Mouse (Mus musculus) midbrain, embryonic 11.5 days (tissue): ENCODE measurements around the gene Sar1a. TPM values are rescaled to one million over a fixed set of nuclear protein-coding genes. Genes with fewer than 3 reads are reported as not detected.

Experiments
- ATAC-seq: fragments of 200-750 bp; cut with Nextera tagmentation; 2 replicates; pipeline ENCODE4 v1.8.0; 2017; ENCODE audit warnings: moderate TSS enrichment, moderate library complexity; ENCODE audit not compliant: low FRiP score
- DNase-seq: peaks from one replicate; pipeline ENCODE4 v3.0.0; 2015; ENCODE audit warnings: low spot score; ENCODE audit errors: missing footprints
- H3K27ac ChIP-seq: fragments of 300-500 bp; sonication (generic); 2 replicates; pipeline ENCODE4 v1.5.1; 2014; ENCODE audit warnings: low read depth, low read length
- H3K27me3 ChIP-seq: fragments of 300-500 bp; sonication (generic); 2 replicates; pipeline ENCODE4 v1.6.1; 2014; ENCODE audit warnings: mild to moderate bottlenecking, low read length, moderate library complexity, mixed read lengths; ENCODE audit not compliant: control insufficient read depth, insufficient read depth
- H3K36me3 ChIP-seq: fragments of 300-500 bp; sonication (generic); 2 replicates; pipeline ENCODE4 v1.6.1; 2014; ENCODE audit warnings: mild to moderate bottlenecking, low read length, moderate library complexity, mixed read lengths; ENCODE audit not compliant: control insufficient read depth, insufficient read depth
- H3K4me1 ChIP-seq: fragments of 300-500 bp; sonication (generic); 2 replicates; pipeline ENCODE4 v1.6.1; 2014; ENCODE audit warnings: low read length; ENCODE audit not compliant: control insufficient read depth, insufficient read depth
- H3K4me2 ChIP-seq: fragments of 300-500 bp; sonication (generic); 2 replicates; pipeline ENCODE4 v1.6.1; 2014; ENCODE audit warnings: mild to moderate bottlenecking, moderate library complexity
- H3K4me3 ChIP-seq: fragments of 300-500 bp; sonication (generic); 2 replicates; pipeline ENCODE4 v1.5.1; 2014; ENCODE audit warnings: low read depth, low read length
- H3K9ac ChIP-seq: fragments of 300-500 bp; sonication (generic); 2 replicates; pipeline ENCODE4 v1.6.1; 2014; ENCODE audit warnings: low read length
- H3K9me3 ChIP-seq: fragments of 300-500 bp; sonication (generic); 2 replicates; pipeline ENCODE4 v1.6.1; 2016; ENCODE audit warnings: low read length; ENCODE audit not compliant: control insufficient read depth
- WGBS: fragments of 180-500 bp; shearing (Covaris S2); extraction: QIAGEN DNeasy Blood & Tissue Kit; methylation state at CpG from one replicate; pipeline ENCODE4 v1.1.7; 2014; 5-methylcytosine and 5-hydroxymethylcytosine counted together
- polyA plus RNA-seq: library from polyadenylated mRNA; unstranded; fragments of >200 nt; fragmentation: Nextera tagmentation; extraction: Ambion mirVana; gene quantifications from 2 replicates; pipeline ENCODE4 v1.2.1, GENCODE M21; 2014

Sar1a gene
- polyA plus RNA-seq, 1 experiment from 2014 or later, result 245 TPM

DNA sequence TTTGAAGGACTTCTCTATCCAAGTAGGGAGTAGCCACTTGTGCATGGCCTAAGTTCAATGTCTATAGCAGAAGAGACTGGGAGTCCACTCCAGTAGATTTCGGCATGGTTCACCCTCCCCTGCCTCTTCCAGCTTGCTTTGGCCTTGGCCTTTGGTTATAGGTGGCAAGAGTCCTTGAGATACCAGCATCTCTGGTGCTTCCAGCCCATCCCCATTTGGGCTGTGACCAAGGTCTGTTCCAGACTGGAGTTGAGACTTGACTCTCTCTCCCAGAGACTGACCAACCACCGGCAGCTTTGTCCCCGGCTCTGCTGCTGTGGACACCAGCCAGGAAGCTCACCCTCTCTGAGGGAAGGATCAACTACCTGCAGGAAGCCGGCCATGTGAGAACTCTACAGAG lies 58.0 kb downstream of the Sar1a start:
- no peaks in the 10 kb centered on the region for H3K4me1 ChIP-seq
- no peak overlapping the region for H3K4me2 ChIP-seq
- ATAC-seq, result no peak
- peaks cover 26% of the 10 kb centered on the region for H3K36me3 ChIP-seq
- DNase-seq, result no peak
- no peaks in the 10 kb centered on the region for H3K27me3 ChIP-seq
- WGBS, result 91% methylated on average over 4 of the region's 4 CpGs
- no peak overlapping the region for H3K27ac ChIP-seq
- H3K9me3 ChIP-seq, result no peaks in the 10 kb centered on the region
- H3K4me3 ChIP-seq, result no peak overlapping the region
- H3K9ac ChIP-seq, result no peak overlapping the region

DNA sequence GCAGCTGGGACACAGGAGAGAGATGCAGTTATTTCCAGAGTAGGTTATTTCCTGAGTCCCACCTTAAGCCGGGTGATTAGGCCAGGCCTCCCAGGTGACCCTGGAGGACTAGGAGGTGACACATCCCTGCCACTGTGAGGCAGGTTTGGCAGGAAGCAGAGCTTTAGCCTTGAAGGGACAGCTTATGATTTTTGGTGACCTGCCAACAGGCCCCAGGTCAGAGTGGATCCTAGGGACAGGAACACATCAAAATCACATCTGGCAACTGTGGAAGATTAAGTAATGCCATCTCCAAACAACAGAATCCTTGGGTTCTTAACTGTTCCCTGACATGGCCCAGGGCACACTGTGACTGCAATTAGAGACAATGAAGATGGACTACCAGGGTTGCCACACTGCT lies 61.2 kb downstream of the Sar1a start:
- Histone ChIP-seq H3K4me2 (no peak overlapping the region), H3K4me3 (no peak overlapping the region), H3K27me3 (no peaks in the 10 kb centered on the region), H3K36me3 (peaks cover 52% of the 10 kb centered on the region), H3K27ac (no peak overlapping the region), H3K9me3 (peaks cover 4% of the 10 kb centered on the region; the same call in 1 of the 2 replicates), H3K4me1 (no peaks in the 10 kb centered on the region), H3K9ac (no peak overlapping the region)
- DNase-seq, result no peak
- ATAC-seq, result no peak
- 90% methylated on average over 1 of the region's 1 CpGs for WGBS

- peaks cover 4% of the 10 kb centered on the region; the same call in 1 of the 2 replicates for H3K9me3 ChIP-seq
- ATAC-seq (no peak), DNase-seq (no peak)
- H3K9ac ChIP-seq, result no peak overlapping the region
- H3K4me3 ChIP-seq, result no peak overlapping the region
- no peak overlapping the region for H3K4me2 ChIP-seq
- H3K27ac ChIP-seq, result no peak overlapping the region
- no peaks in the 10 kb centered on the region for H3K4me1 ChIP-seq
- 87% methylated on average over 4 of the region's 4 CpGs for WGBS
- peaks cover 56% of the 10 kb centered on the region for H3K36me3 ChIP-seq
- H3K27me3 ChIP-seq, result no peaks in the 10 kb centered on the region
Measured at GRCm38 (mm10) chr10:61741873-61742272, 61.8 kb downstream of the Sar1a start.

DNA sequence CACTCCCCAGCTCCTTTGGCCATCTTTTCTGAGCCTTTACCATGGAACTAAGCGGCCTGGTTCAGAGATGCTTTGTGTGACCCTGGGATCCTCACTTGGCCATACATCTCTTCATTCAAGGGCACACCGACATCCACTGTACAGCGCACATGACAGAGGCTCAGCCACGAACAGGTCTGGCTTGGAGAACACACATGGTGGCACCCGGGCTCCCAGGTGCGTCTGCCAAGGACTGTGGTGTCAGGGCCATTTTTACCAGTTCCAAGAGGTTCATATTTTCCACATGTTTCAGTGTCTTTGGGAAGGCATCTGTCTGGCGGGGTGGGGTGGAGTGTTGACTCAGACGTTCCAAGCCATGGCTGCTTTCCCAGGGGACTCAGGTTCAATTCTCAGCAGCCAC lies 62.2 kb downstream of the Sar1a start:
- DNase-seq, result no peak
- no peak overlapping the region for H3K4me2 ChIP-seq

More for the DNA sequence above, 62.2 kb downstream of the Sar1a start:
- Histone ChIP-seq H3K4me1 (no peaks in the 10 kb centered on the region), H3K4me3 (no peak overlapping the region), H3K9me3 (peaks cover 4% of the 10 kb centered on the region; the same call in 1 of the 2 replicates), H3K9ac (no peak overlapping the region), H3K27me3 (no peaks in the 10 kb centered on the region), H3K36me3 (peaks cover 61% of the 10 kb centered on the region), H3K27ac (no peak overlapping the region)
- WGBS, result 94% methylated on average over 8 of the region's 8 CpGs
- no peak for ATAC-seq

Other genes starting within 250 kb of the Sar1a start
- 30.4 and 32.6 TPM in 2 replicates for gene Eif4ebp2, start 227.6 kb upstream of the Sar1a start, polyA plus RNA-seq
- 9.8 and 11.3 TPM in 2 replicates for gene Lrrc20, start 204.5 kb upstream of the Sar1a start, polyA plus RNA-seq
- 0.06 TPM in 1 of 2 replicates, not detected in the other for gene Npffr1, start 84.8 kb upstream of the Sar1a start, polyA plus RNA-seq
- 323 and 335 TPM in 2 replicates for gene Ppa1, start 31.7 kb upstream of the Sar1a start, polyA plus RNA-seq
- gene Tysnd1, start 15.2 kb downstream of the Sar1a start, polyA plus RNA-seq, result 24.5 and 27.9 TPM in 2 replicates
- gene Aifm2, start 35.0 kb downstream of the Sar1a start, polyA plus RNA-seq, result 4.9 and 6.3 TPM in 2 replicates
- gene H2afy2, start 103.8 kb downstream of the Sar1a start, polyA plus RNA-seq, result 272 and 287 TPM in 2 replicates